Comparison of ENCODE assay signal across 20 mouse cellular contexts in genomic region chr8:61558051-61558846, GRCm38 (mm10).
DNase-seq lines count a peak whose midpoint lies in the region; ATAC-seq and TF ChIP-seq lines count a peak whose summit lies in the region.
"Had no signal": no experiment of that assay in that cellular context is flagged by ENCODE, and none has a peak within 500 bp of the region (broad histone marks: within the 10 kb centered on the region; RNA-seq: fewer than 3 reads in every experiment).

No protein-coding gene starts in this region.

- DNase-seq in kidney, adult 2 months, result peak; percentile 63
- no peak for DNase-seq in kidney, adult 11 months
- DNase-seq in lung, postnatal 10 days, result peak; percentile 56
- no peak for DNase-seq in lung, postnatal 0 days (ENCODE audit: low spot score)
- DNase-seq in kidney, postnatal 36 days, result peak; percentile 44 to 65
- no peak for DNase-seq in forebrain, embryonic 14.5 days (ENCODE audit: low spot score)
- no peak for DNase-seq in ovary, postnatal 10 days (ENCODE audit: low spot score)
- DNase-seq: adrenal gland, adult 8-10 months; cerebellum, adult 9-11 months; forebrain, postnatal 0 days; gastrocnemius, postnatal 14 days; liver, postnatal 0 days; right cerebral cortex, adult 18-20 months; thymus, postnatal 36 days had no signal

- no peak overlapping the region for H3K4me3 ChIP-seq in kidney, adult 2 months (ENCODE audit: insufficient read depth, low read depth, low read length)
- H3K4me3 ChIP-seq in lung, postnatal 0 days (ENCODE audit: low read depth, low read length), result no peak overlapping the region
- no peak overlapping the region for H3K4me3 ChIP-seq in forebrain, embryonic 14.5 days (ENCODE audit: low read depth, low read length)
- H3K4me3 ChIP-seq: embryonic facial prominence, embryonic 10.5 days; erythroblast, embryonic 14.5 days; limb, embryonic 13.5 days; neural tube, embryonic 15.5 days had no signal

- no peaks in the 10 kb centered on the region for H3K36me3 ChIP-seq in kidney, adult 2 months (ENCODE audit: control insufficient read depth, insufficient read depth, low read length)
- H3K36me3 ChIP-seq in lung, postnatal 0 days (ENCODE audit: insufficient read depth, low read length), result no peaks in the 10 kb centered on the region
- no peaks in the 10 kb centered on the region for H3K36me3 ChIP-seq in forebrain, embryonic 14.5 days (ENCODE audit: control insufficient read depth, insufficient read depth, low read length)
- H3K36me3 ChIP-seq: neural tube, embryonic 15.5 days had no signal

- TF ChIP-seq EP300 in lung, postnatal 0 days (IDR thresholded peaks at IDR 0.05), result no peak

- TF ChIP-seq CTCF in kidney, adult 2 months (conservative IDR thresholded peaks at IDR 0.05; ENCODE audit: insufficient read depth, insufficient read length, low read depth, low read length), result no peak
- TF ChIP-seq CTCF in lung, postnatal 0 days (IDR thresholded peaks at IDR 0.05), result no peak

- peak overlapping the region; percentile 30; the same call in 1 of the 2 replicates for H3K27ac ChIP-seq in kidney, adult 2 months (ENCODE audit: insufficient read depth, low read depth, low read length)
- H3K27ac ChIP-seq in lung, postnatal 0 days (ENCODE audit: low read length), result no peak overlapping the region
- H3K27ac ChIP-seq in forebrain, embryonic 14.5 days (ENCODE audit: low read depth, low read length), result no peak overlapping the region
- H3K27ac ChIP-seq: embryonic facial prominence, embryonic 10.5 days; limb, embryonic 13.5 days; neural tube, embryonic 15.5 days had no signal

- no peak overlapping the region for H3K9ac ChIP-seq in lung, postnatal 0 days (replicated peaks; ENCODE audit: low read depth)
- no peak overlapping the region for H3K9ac ChIP-seq in forebrain, embryonic 14.5 days (ENCODE audit: low read length)
- H3K9ac ChIP-seq: forebrain, postnatal 0 days; limb, embryonic 13.5 days; liver, postnatal 0 days; neural tube, embryonic 15.5 days had no signal

- no peak for TF ChIP-seq POLR2A in kidney, adult 2 months (IDR thresholded peaks at IDR 0.05; ENCODE audit: low read depth, low read length)

- H3K27me3 ChIP-seq in kidney, adult 2 months (replicated peaks; ENCODE audit: control insufficient read depth, insufficient read depth, low read length), result no peaks in the 10 kb centered on the region
- H3K27me3 ChIP-seq in lung, postnatal 0 days (replicated peaks; ENCODE audit: insufficient read depth, low read length), result no peaks in the 10 kb centered on the region
- H3K27me3 ChIP-seq in forebrain, embryonic 14.5 days (replicated peaks; ENCODE audit: control insufficient read depth, insufficient read depth, low read length), result no peaks in the 10 kb centered on the region
- H3K27me3 ChIP-seq: limb, embryonic 13.5 days; neural tube, embryonic 15.5 days had no signal

- no peak for ATAC-seq in lung, postnatal 0 days
- peak; percentile 7; the same call in 1 of the 2 replicates for ATAC-seq in granulocyte monocyte progenitor cell, adult 5-6 weeks (replicated peaks; ENCODE audit: poor library complexity, severe bottlenecking)
- ATAC-seq in forebrain, embryonic 14.5 days, result no peak
- ATAC-seq: forebrain, postnatal 0 days; liver, postnatal 0 days had no signal

- H3K4me2 ChIP-seq in lung, postnatal 0 days (replicated peaks; ENCODE audit: low read depth, low read length), result no peak overlapping the region
- H3K4me2 ChIP-seq in forebrain, embryonic 14.5 days (ENCODE audit: low read length), result no peak overlapping the region
- H3K4me2 ChIP-seq: limb, embryonic 13.5 days; midbrain, embryonic 11.5 days; neural tube, embryonic 15.5 days had no signal

- WGBS in kidney, adult 2 months, result 60% methylated on average over 12 of the region's 12 CpGs
- WGBS in lung, postnatal 0 days, result 59% methylated on average over 12 of the region's 12 CpGs
- WGBS in forebrain, embryonic 14.5 days, result 92% methylated on average over 12 of the region's 12 CpGs

- H3K4me1 ChIP-seq in kidney, adult 2 months (ENCODE audit: control insufficient read depth, insufficient read depth, low read length), result peaks cover 32% of the 10 kb centered on the region
- peaks cover 9% of the 10 kb centered on the region; the same call in 1 of the 2 replicates for H3K4me1 ChIP-seq in lung, postnatal 0 days (ENCODE audit: insufficient read depth, low read depth, low read length)
- no peaks in the 10 kb centered on the region for H3K4me1 ChIP-seq in forebrain, embryonic 14.5 days (ENCODE audit: control insufficient read depth, insufficient read depth, low read length)
- H3K4me1 ChIP-seq: neural tube, embryonic 15.5 days had no signal

- H3K9me3 ChIP-seq in lung, postnatal 0 days (ENCODE audit: low read length), result no peaks in the 10 kb centered on the region
- no peaks in the 10 kb centered on the region for H3K9me3 ChIP-seq in forebrain, embryonic 14.5 days (replicated peaks; ENCODE audit: control insufficient read depth, low read length)
- H3K9me3 ChIP-seq: embryonic facial prominence, embryonic 10.5 days; limb, embryonic 13.5 days; neural tube, embryonic 15.5 days had no signal

Comparison
In these comparisons a context has a peak if more than half of its experiments do, and no peak if none do; other contexts are left out.
1. DNase-seq: peak in kidney, adult 2 months (single experiment), lung, postnatal 10 days (single experiment) and kidney, postnatal 36 days (2 of 2); none in kidney, adult 11 months (single experiment), lung, postnatal 0 days (single experiment), forebrain, embryonic 14.5 days (single experiment) and ovary, postnatal 10 days (single experiment).